Mouse (Mus musculus): ENCODE measurements around the gene Sirt3.

Gene Sirt3

DNA sequence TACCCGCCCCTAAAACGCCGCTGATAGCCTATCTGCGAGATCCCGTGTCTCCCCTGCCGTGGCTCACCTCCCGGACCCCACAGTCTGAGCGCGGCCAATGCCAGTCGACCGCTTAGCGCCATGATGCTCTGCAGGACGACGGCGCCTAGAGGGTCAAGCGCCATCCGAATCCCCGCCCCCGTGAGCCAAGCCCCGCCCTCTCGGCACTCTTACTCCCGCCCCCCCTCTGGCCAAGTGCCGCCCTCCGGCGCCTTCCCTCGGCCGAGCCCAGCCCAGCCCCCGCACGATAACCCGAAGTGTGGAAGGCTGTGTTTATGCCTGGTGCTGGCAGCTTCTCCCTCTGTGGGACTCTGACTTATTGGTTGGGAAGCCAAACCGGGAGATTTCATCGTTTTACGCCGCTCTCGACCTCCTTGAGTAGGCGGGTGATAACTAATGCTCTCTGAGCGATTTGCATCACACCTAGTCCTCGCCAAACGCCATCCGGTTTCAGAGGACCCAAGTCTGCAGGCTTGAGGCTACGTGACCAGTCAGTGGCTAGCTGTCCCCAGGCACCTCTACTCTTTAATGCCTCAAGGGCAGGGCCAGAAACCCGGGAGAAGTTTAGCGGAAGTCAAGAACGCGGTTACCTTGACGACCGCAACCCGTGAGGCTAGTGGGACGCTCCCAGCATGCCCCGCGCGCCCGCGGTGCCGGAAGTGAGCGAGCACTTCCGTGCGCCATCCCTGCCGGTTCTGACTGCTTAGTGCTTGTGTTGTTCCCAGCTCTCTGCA, at the start of gene Sirt3, which contains the start of gene Psmd13:
Gene Sirt3 (minus strand): TSS at position 614 of the 773 bp plus-strand sequence.
Gene Psmd13 (plus strand): TSS at position 273 of the 773 bp plus-strand sequence.
- peak; percentile 94 to 97 for DNase-seq (ENCODE audit: inconsistent age in 2 of 2, low spot score in 1 of 2)

DNA sequence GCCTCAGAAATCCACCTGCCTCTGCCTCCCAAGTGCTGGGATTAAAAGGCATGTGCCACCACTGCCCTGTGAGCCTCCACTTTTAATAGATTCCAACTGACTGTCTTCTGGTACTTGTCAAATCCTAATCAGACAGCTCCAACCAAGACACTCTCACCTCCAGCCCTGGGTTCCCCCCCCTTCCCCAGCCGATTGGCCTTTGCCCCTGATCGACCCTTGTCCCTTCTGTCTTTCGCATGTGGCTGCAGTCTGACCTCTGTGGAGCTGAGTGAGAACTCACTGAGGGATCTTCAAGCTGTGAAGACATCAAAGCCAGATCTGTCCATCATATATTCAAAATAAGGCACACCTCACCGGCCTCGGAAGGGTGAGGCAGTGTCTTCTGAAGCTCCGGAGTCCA, 45.1 kb upstream of the Sirt3 start:
- DNase-seq (ENCODE audit: inconsistent age in 2 of 2, low spot score in 1 of 2), result no peak

DNA sequence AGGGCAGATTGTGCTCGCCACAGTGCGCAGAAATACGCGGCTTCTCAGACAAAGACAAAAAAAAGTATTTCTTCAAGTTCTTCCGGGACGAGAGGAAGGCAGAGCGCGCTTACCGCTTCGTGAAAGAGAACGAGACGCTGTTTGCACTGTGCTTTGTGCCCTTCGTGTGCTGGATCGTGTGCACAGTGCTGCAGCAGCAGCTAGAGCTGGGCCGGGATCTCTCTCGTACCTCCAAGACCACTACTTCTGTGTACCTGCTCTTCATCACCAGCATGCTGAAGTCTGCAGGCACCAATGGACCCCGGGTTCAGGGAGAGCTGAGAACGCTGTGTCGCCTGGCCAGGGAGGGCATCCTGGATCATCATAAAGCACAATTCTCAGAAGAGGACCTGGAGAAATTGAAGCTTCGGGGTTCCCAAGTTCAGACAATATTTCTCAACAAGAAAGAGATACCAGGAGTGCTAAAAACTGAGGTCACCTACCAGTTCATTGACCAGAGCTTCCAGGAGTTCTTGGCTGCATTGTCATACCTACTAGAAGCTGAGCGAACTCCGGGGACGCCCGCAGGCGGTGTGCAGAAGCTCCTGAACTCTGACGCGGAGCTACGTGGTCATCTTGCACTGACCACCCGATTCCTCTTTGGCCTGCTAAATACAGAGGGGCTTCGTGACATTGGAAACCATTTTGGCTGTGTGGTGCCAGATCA, 41.1 kb upstream of the Sirt3 start:
- no peak for DNase-seq (ENCODE audit: inconsistent age in 2 of 2, low spot score in 1 of 2)

DNA sequence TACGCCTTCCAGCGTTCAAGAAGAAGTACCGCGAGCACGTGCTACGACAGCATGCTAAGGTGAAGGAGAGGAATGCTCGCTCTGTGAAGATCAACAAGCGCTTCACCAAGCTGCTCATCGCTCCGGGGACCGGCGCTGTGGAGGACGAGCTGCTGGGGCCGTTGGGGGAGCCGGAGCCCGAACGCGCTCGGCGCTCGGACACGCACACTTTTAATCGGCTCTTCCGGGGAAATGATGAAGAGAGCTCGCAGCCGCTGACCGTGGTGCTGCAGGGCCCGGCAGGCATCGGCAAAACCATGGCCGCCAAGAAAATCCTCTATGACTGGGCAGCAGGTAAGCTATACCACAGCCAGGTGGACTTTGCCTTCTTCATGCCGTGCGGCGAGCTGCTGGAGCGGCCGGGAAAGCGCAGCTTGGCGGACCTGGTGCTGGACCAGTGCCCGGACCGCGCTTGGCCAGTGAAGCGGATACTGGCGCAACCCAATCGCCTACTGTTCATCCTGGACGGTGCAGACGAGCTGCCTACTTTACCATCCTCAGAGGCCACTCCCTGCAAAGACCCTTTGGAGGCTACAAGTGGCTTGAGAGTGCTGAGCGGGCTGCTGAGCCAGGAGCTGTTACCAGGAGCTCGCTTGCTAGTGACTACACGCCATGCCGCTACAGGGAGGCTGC, 40.4 kb upstream of the Sirt3 start:
- DNase-seq (ENCODE audit: inconsistent age in 2 of 2, low spot score in 1 of 2), result peak; percentile 44 to 84

DNA sequence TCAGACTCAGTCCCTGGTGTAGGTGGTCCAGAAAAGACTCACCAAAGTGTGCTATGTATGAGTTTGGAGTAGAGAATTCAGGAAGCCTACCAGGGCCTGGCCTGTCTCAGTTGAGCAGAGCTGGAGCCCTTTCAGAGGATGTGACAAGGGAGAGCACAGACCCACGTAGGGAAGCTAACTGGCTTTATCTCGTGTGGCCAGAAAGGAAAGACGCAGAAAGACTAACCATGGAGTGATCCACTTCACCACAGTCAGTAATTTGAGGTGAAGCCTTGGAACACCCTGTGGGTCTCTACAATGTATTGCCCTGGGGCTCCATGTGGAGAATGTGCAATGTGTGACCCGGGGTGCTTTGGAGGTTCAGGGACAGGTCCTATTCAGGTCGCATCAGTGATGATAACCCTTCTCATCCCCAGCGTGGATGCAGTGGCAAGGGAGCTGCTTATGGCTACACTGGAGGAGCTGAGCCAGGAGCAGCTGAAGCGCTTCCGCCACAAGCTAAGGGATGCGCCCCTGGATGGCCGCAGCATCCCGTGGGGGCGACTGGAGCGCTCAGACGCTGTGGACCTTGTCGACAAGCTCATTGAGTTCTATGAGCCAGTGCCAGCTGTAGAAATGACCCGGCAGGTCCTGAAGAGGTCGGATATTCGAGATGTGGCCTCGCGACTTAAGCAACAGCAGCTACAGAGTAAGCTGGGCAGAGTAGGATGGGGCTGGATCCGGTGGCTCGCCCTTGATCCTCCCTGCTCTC, 39.3 kb upstream of the Sirt3 start:
- no peak for DNase-seq (ENCODE audit: inconsistent age in 2 of 2, low spot score in 1 of 2)

DNA sequence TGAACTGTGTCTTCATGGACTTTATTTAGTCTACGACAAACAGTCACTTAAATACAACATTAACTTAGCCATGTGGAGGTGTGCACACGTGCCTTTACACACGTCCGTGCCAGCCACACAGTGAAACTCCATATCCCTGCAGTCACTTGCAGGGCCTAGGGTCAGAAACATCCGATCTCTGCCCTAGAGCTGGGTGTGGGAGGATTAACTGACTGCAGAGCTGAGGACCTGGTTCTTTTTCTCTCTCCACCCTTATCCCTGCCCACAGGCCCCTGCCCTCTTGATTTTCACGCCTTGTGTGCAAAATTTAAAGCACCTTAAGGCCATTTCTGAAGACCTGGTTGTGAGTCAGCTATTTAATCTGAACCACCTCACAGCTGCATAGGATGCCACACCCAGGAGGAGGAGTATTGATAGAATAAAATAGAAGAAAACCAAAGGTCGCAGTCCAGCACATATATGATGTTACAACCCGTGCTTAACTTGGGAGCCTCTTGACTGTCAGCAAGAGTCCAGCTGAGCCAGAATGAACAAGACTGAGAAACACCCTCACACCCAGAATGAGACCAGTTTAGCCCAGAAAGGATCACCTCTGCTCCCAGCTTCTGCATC, 38.4 kb upstream of the Sirt3 start, which contains the start of gene Nlrp6:
Gene Nlrp6 (plus strand): TSS at position 485 of the 612 bp plus-strand sequence.
- DNase-seq (ENCODE audit: inconsistent age in 2 of 2, low spot score in 1 of 2), result no peak

DNA sequence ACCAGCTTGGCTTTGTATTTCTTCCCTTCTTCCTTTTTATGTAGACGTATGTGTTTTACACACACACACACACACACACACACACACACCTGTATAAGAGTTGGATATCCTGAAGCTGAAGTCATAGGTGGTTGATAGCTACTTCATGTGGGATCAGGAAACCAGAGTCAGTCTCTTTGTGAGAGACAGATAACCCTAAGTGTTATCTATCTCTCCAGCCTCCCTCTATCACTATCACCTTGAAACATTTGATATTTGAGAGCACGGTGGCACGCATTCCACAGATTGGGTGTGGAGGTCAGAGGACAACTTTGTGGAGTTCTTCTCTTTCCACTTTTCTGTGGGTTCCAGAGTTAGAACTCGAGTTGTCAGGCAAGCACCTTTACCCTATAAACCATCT, 37.8 kb upstream of the Sirt3 start:
- DNase-seq (ENCODE audit: inconsistent age in 2 of 2, low spot score in 1 of 2), result no peak

DNA sequence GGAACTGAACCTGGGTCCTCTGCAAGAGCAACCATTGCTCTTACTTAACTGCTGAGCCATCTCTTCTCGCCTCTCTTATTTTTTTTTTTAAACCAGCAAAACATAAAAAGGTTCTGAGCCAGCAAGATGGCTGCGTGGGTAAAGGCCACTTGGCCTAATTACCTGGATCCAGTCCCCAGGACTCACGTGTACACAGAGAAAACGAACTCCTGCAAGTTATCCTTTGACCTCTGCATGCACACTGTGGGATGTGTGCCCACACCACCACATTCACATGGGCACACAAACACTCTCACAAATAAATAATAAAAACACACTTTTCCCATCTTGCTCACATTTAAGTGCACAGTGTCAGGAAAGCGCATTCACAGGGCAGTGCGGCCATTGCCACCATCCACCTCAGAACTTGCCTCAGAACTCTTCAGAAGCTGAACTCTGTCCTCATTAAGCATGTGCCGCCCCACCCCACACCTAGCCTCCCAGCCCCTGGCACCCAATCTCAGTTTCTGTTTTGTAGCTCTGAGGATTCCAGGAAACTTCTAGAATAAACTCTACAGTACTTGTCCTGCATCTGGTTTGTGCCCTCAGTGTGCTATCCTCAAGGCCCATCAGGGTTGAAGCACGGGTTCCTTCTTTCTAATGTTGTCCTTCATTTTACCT, 32.1 kb upstream of the Sirt3 start:
- no peak for DNase-seq (ENCODE audit: inconsistent age in 2 of 2, low spot score in 1 of 2)

DNA sequence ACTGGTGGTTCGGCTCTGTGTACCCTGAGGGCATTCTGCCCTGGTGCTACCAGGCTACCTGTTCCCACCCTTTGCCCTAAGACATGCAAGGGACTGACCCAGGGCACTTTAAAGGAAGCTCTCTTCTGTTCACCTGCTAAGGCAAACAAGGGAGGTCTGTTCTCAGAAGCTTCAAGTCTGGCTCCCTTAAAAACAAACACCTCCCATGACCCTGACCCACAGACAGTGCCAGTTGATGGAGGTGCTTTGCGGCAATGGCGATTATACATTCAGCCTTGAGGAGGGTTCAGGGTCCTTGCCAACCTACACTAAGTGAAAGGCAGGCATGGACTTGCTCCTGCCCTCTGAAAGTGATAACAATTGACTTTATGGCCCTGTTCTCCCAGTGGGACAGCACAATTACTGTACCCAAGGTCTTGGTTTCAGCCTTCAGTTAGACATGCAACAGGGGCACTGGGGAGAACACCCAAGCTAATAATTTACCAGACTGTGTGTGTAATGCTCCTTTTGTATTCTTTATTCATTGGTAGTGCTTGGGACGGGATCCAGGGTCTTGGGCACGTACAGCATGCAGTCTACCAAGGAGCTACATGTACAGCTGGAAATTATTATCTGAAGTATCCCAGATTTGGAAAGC, 30.9 kb upstream of the Sirt3 start:
- DNase-seq (ENCODE audit: inconsistent age in 2 of 2, low spot score in 1 of 2), result no peak

DNA sequence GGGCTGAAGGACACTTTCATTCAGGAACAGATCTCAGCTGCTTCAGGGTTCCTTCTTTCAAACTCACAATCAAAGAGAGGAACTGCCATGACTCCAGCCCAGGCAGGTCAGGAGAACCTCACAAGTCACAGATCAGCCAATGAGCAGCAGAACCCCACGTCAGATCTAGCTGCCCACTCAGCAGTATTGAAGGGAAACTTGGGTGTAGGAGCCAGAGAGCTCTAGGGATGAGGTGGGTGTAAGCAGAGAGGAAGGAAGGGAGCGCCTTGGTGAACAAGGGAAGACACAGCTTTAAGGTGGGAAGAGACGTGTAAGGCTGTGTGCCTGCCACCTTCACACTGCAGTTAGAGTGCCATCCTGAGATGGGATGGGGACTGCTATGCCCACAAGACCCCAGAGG, 30.2 kb upstream of the Sirt3 start:
- no peak for DNase-seq (ENCODE audit: inconsistent age in 2 of 2, low spot score in 1 of 2)

DNA sequence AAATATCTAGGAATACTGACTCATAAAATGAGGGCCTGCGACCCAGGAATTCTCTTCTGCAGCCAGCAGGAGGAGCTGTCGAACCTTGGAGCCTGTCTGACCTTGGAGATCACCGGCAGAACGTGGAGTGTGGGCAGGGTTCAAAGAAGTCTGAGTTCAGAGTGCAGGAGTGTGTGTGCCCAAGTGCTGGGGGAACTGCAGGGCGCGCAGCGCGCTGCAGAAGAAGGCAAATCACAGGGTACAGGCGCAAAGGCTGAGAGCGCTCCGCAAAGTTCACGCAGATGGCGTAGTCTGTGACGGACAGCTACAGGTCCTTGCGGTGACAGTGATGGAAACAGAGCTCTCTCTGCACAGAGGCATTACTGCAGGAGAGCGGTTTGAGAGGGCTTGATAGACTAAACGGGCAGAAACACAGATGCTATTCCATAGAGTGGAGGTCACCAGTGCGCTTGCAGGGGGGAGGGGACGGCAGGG, 26.6 kb upstream of the Sirt3 start:
- peak; percentile 90 to 96 for DNase-seq (ENCODE audit: inconsistent age in 2 of 2, low spot score in 1 of 2)

DNA sequence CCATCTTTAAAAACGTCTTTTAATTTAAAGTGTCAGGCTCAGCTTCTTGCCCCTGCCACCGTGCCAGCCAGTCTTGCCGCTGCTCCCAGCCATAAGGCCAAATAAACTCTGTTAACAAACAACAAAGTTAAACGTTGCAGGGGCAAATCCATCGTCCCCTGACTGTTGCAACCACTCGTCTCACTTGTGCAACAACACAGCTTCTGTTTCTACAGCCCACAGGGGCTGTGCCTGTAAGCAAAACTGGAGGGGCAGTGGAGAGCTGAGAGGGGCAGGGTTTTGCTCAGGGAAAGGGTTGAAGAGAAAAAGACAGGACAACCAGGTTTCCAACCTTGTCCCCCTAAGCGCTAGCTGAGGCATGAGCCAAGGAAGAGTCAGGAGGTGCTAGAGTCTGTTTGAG, 26.1 kb upstream of the Sirt3 start:
- DNase-seq (ENCODE audit: inconsistent age in 2 of 2, low spot score in 1 of 2), result peak in 1 of 2 experiments; percentile 69

DNA sequence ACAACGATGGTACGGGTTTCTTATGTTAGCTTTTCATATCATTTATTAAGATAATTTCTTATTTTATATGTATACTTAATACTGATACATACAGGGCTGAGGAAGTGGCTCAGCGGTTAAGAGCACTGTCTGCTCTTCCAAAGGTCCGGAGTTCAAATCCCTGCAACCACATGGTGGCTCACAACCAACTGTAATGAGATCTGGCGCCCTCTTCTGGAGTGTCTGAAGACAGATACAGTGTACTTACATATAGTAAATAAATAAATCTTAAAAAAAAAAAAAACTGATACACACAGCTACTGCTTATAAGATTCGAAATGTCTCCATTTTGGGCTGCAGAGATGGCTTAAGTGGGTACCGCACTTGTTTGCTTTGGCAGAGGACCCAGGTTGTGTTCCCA, 25.6 kb upstream of the Sirt3 start:
- DNase-seq (ENCODE audit: inconsistent age in 2 of 2, low spot score in 1 of 2), result peak; percentile 34 to 68

DNA sequence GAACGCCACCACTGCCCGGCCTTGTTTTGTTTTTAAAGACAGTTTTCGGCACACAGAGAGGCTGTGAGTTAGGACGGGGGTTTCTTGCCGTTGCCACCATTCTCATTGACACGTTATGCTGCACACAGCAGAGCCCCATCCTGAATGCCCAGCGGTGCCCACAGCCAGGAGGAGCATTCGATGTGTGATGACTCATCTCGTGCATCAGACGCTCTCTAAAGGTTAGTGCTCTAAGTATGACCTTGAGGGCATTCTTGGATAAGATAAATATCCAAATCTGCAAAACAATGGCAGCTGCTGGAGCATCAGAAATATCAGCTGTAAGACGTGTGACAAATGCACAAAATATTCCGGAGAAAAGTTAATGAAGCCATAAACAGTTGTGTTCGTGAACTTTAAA, 25.0 kb upstream of the Sirt3 start:
- peak; percentile 82 to 88 for DNase-seq (ENCODE audit: inconsistent age in 2 of 2, low spot score in 1 of 2)

DNA sequence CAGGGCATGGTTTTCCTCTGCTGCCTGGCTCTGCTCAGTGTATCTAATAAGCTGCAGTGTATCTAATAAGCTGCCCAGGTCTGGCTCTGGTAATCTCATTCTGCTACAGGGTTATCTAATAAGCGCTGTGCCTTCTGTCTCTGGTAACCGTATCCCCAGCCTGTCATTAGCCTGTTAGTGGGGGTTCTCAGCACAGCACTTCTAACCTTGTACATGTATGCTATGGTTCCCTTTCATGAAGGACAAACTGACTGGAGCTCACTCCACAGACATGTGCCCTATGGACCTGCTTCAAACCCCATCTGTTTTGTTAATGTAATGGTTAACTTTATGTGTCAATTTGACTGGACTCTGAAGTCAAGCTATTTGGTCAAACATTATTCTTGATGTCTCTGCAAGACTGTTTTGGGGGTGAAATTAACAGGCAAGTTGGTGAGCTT, 23.6 kb upstream of the Sirt3 start:
- peak in 1 of 2 experiments; percentile 63 for DNase-seq (ENCODE audit: inconsistent age in 2 of 2, low spot score in 1 of 2)

DNA sequence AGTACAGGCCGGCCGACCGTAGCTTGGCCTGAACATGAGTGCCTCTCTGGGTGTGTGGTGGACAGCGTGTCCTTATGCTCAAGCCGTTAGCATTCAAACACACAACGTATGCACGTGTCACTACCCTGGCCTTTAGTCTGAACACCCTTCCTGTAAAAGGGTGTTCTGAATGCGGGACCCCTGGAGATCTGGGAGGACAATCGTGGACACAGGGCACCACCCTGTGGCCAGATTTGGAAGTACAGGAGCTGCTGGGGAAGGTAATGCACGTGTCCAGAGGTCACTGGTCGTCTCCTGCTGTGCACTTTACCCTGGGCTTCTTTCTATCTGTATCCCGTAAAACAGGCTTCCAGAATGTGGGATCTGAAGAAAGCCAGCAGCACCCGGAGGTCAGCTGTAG, 21.1 kb upstream of the Sirt3 start:
- DNase-seq (ENCODE audit: inconsistent age in 2 of 2, low spot score in 1 of 2), result peak; percentile 76 to 93

DNA sequence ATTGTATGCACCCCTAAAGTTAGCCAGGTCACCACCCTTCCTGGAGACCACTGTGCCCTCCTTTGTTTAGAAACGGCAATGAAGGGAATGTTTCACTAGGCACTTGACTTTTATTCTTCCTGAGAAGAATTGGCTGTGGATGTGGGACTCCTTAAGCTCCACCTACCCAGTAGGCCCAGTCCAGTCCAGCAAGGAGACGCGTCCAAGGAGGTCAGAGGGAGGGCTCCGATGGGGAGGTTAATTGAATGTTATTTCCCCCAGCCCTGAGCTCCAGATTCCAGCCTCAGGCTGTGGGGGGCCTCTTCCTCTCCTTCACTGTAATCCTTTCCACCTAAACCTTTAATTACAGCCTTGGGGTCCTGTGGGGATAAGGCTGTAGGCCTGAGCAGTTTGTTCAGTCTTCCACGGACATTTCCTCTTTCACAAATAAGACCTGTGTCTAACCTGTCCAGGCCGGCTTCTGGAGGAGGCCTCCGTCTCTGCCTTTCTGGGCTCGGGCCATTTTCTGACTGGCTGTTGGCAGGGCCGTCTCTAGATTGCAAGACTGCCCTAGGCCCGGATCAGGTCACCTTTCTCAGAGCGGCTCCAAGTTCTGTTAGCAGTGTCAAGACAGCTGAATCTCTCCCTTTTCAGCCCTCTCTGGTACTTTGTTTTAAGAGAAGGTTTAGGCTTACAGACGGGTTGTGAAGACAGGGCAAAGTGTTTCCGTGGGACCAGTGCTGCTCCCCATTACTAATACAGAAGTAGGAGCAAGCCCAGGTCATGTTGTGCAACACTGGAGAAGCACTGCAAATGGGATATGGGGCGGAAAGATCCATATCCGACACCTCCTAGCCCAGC, 20.1 kb upstream of the Sirt3 start:
- peak in 1 of 2 experiments; percentile 63 for DNase-seq (ENCODE audit: inconsistent age in 2 of 2, low spot score in 1 of 2)

DNA sequence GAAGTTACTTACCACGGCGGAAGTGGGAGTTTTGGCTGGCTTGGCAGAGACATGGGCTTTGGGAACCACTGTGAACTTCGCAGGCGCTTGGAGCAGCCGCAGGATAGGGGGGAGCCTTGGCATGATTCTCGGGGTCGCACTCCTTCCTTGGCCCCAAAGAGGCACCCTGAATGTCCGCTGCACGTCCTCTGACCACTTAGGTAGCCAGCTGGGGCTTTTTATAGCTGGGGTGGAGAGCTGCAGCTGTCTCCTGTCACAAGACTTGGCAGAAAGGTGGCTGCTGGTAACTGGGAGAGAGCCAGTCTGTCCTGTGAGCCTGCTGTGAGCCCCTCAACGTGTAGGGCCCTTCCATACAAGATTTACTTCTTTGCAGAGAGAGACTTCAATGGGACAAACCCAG, 18.1 kb upstream of the Sirt3 start, which contains the start of gene Cox8b:
Gene Cox8b (minus strand): TSS at position 227 of the 400 bp plus-strand sequence.
- peak in 1 of 2 experiments; percentile 51 for DNase-seq (ENCODE audit: inconsistent age in 2 of 2, low spot score in 1 of 2)

Measured in adrenal gland, adult (tissue).